Mouse (Mus musculus) duodenum, adult 2 months (tissue): ENCODE results near the gene Scn4b. TPM values are rescaled to one million over a fixed set of nuclear protein-coding genes. Genes with fewer than 3 reads are reported as not detected.

Experiments used
- polyA plus RNA-seq: library from polyadenylated mRNA; depleted of rRNA; stranded (reverse); fragments of >200 nt; gene quantifications from 2 replicates; pipeline ENCODE4 v1.2.3, GENCODE M21; 2012; ENCODE audit warnings: low replicate concordance; rRNA removed

Scn4b gene
- polyA plus RNA-seq, result 0.05 TPM in 1 of 2 replicates, not detected in the other

GRCm38 (mm10) chr9:45138191-45139032 lies at the start of gene Scn4b:
TSS of gene Scn4b (plus strand) at chr9:45138395.

DNA sequence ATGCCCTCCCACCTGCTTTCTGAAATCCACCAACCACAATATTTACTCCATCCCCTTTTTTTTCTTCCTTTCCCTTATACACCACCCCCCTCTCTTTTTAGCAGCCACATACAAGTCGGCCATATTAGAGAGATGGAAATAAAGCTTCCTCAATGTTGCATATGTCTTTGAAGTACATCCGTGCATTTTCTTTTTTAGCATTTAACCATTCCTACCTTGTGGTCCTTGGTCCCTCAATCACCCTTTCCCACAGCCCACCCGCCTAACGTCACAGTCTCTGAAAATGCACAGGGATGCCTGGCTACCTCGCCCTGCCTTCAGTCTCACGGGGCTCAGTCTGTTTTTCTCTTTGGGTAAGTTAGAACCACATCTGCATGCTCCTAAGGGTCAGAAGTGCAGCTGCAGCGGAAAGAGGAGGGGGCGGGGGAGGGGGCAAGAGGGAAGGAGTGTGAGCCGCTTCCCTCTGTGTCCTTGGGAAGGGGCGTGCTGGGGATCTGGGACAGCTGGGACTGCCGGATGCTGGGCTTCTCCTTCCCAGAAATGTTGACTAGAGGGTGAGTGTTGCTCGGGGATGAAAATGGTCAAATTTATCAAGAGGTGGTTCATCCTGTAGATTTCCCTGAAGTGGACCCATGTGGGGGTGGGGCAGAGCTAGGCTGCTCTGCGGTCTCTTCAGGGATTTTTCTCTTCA lies 20.3 kb upstream of the Scn4b start, which contains the start of gene Scn2b:
Gene Scn2b, plus strand, starts transcription at position 42 of the 691 bp plus-strand sequence.

GRCm38 (mm10) chr9:45181770-45182169 lies 43.6 kb downstream of the Scn4b start, which contains the start of gene BC049352:
TSS of gene BC049352 (plus strand) at chr9:45182007.

Other genes with a start within 250 kb of the Scn4b start
- 155 and 339 TPM in 2 replicates for gene Atp5l, start 217.7 kb upstream of the Scn4b start, polyA plus RNA-seq
- 3.0 and 4.0 TPM in 2 replicates for gene Ube4a, start 172.8 kb upstream of the Scn4b start, polyA plus RNA-seq
- 0.65 and 1.6 TPM in 2 replicates for gene Cd3g, start 158.0 kb upstream of the Scn4b start, polyA plus RNA-seq
- gene Cd3d, start 156.6 kb upstream of the Scn4b start, polyA plus RNA-seq, result 0.64 and 2.9 TPM in 2 replicates
- gene Cd3e, start 128.8 kb upstream of the Scn4b start, polyA plus RNA-seq, result 5.1 and 13.8 TPM in 2 replicates
- gene Mpzl2, start 98.6 kb upstream of the Scn4b start, polyA plus RNA-seq, result 7.6 and 16.9 TPM in 2 replicates
- 1.5 and 2.1 TPM in 2 replicates for gene Mpzl3, start 83.2 kb upstream of the Scn4b start, polyA plus RNA-seq
- 1.2 TPM in 2 replicates for gene Jaml, start 59.2 kb upstream of the Scn4b start, polyA plus RNA-seq
- gene Scn2b, start 20.6 kb upstream of the Scn4b start, polyA plus RNA-seq, result 0.71 and 0.75 TPM in 2 replicates
- 0.05 TPM in 1 of 2 replicates, not detected in the other for gene BC049352, start 43.6 kb downstream of the Scn4b start, polyA plus RNA-seq
- 46.7 and 62.2 TPM in 2 replicates for gene Tmprss4, start 65.7 kb downstream of the Scn4b start, polyA plus RNA-seq
- gene Il10ra, start 130.8 kb downstream of the Scn4b start, polyA plus RNA-seq, result 1.7 and 3.0 TPM in 2 replicates
- not detected in 2 replicates for gene Tmprss13, start 180.7 kb downstream of the Scn4b start, polyA plus RNA-seq
- 24.0 and 31.1 TPM in 2 replicates for gene Fxyd6, start 231.8 kb downstream of the Scn4b start, polyA plus RNA-seq